Mouse (Mus musculus) skeletal muscle tissue, adult 2 months (tissue): ENCODE measurements around the gene Sppl3.
A peak's percentile ranks its signal among the peaks of the same experiment; 100 is the strongest.

ENCODE experiments used
- DNase-seq: peaks from one replicate; pipeline ENCODE4 v3.0.0-alpha.2; 2012; ENCODE audit warnings: low read depth, low spot score

Sppl3 gene

GRCm38 (mm10) chr5:114997327-114997726, 13.6 kb upstream of the Sppl3 start:
- DNase-seq = no peak

GRCm38 (mm10) chr5:115000503-115000902, 10.4 kb upstream of the Sppl3 start:
- DNase-seq = no peak

- DNase-seq = no peak
These were observed 9.5 kb upstream of the Sppl3 start for GRCm38 (mm10) chr5:115001464-115001863.

- DNase-seq = peak; percentile 85
These were observed 8.2 kb upstream of the Sppl3 start for GRCm38 (mm10) chr5:115002781-115003180.

- DNase-seq = no peak
These were observed 7.6 kb upstream of the Sppl3 start for GRCm38 (mm10) chr5:115003224-115003873.

- no peak for DNase-seq
These were observed 3.2 kb upstream of the Sppl3 start for GRCm38 (mm10) chr5:115007768-115008167.

GRCm38 (mm10) chr5:115008307-115008706, 2.6 kb upstream of the Sppl3 start:
- no peak for DNase-seq

GRCm38 (mm10) chr5:115009143-115009542, 1.8 kb upstream of the Sppl3 start:
- DNase-seq = no peak

- no peak for DNase-seq
These were observed 976 bp upstream of the Sppl3 start for GRCm38 (mm10) chr5:115009961-115010360.

- no peak for DNase-seq
These were observed 231 bp downstream of the Sppl3 start for GRCm38 (mm10) chr5:115011217-115011518.

GRCm38 (mm10) chr5:115011519-115012261, 753 bp downstream of the Sppl3 start:
- DNase-seq = no peak

GRCm38 (mm10) chr5:115013436-115013835, 2.5 kb downstream of the Sppl3 start:
- no peak for DNase-seq

GRCm38 (mm10) chr5:115014570-115014969, 3.6 kb downstream of the Sppl3 start:
- DNase-seq = no peak

- no peak for DNase-seq
These were observed 4.2 kb downstream of the Sppl3 start for GRCm38 (mm10) chr5:115015121-115015520.

GRCm38 (mm10) chr5:115018270-115018669, 7.3 kb downstream of the Sppl3 start:
- DNase-seq = no peak

- DNase-seq = no peak
These were observed 7.9 kb downstream of the Sppl3 start for GRCm38 (mm10) chr5:115018813-115019212.

GRCm38 (mm10) chr5:115022021-115022420, 11.1 kb downstream of the Sppl3 start:
- DNase-seq = no peak

- no peak for DNase-seq
These were observed 15.2 kb downstream of the Sppl3 start for GRCm38 (mm10) chr5:115026170-115026569.

- DNase-seq = no peak
These were observed 16.2 kb downstream of the Sppl3 start for GRCm38 (mm10) chr5:115027109-115027508.

GRCm38 (mm10) chr5:115028920-115029319, 18.0 kb downstream of the Sppl3 start:
- no peak for DNase-seq

- no peak for DNase-seq
These were observed 18.6 kb downstream of the Sppl3 start for GRCm38 (mm10) chr5:115029509-115029908.

- no peak for DNase-seq
These were observed 20.6 kb downstream of the Sppl3 start for GRCm38 (mm10) chr5:115031576-115031975.

GRCm38 (mm10) chr5:115032620-115033019, 21.7 kb downstream of the Sppl3 start:
- no peak for DNase-seq
